Mouse (Mus musculus) v-Abl transformed pro-B cells (cell line): ENCODE data around the gene Ccr1l1.

Experiments used
- in situ Hi-C, 2 experiments: fragments of 400-800 bp; cut with MboI; formaldehyde crosslinking; loops; one replicate each; pipeline ENCODE4 v1.15.1; 2025; ENCODE audit not compliant: unreplicated experiment in 2 of 2

The Ccr1l1 gene

DNA sequence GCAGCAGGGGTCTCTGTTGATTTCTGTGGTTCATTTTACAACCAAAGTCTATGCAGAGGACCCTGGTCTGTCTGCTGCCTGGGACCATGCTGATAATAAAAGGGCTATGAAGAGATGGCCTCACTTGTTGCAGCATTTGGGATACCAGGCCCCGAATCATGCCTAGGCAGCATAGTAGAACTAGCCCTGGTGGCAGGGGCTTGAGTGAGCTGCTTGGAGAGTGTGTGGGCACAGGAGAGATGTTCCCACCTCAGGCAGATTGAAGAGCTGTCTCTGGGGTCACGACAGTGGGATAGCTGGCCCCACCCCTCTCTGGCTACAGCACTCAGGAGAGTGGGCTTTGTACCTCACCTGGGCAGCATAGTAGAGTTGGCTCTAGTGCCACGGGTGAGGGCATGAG lies 47.7 kb downstream of the Ccr1l1 start:
- in situ Hi-C loops: no loop called here

- in situ Hi-C loops: no loop called here
These were observed 48.3 kb downstream of the Ccr1l1 start for GRCm38 (mm10) chr9:123929936-123930335.

DNA sequence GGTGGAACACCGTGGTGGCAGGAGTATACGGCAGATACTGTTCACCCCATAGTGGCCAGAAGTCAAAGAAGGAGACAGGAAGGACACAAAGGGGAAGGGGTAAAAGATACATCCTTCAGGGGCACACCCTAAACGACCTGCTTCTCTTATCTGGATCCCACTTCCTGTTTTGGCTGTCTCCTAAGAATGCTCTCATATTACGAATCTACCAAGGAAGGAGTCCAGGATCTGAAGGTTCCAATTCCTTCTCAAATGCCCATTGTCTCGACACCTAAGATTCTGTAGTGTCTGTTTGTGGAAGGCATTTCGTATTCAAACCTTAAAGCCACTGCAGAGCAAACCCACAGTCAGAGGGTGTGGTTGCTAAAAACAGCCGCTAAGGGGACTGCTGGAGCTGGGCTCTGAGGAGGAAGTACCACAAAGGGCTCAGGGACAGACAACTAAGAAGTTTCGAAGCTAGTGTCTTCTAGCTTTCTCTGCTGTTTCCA lies 49.4 kb downstream of the Ccr1l1 start:
- in situ Hi-C loops: no loop called here

- in situ Hi-C loops: no loop called here
These were observed 50.0 kb downstream of the Ccr1l1 start for GRCm38 (mm10) chr9:123928118-123928758.

DNA sequence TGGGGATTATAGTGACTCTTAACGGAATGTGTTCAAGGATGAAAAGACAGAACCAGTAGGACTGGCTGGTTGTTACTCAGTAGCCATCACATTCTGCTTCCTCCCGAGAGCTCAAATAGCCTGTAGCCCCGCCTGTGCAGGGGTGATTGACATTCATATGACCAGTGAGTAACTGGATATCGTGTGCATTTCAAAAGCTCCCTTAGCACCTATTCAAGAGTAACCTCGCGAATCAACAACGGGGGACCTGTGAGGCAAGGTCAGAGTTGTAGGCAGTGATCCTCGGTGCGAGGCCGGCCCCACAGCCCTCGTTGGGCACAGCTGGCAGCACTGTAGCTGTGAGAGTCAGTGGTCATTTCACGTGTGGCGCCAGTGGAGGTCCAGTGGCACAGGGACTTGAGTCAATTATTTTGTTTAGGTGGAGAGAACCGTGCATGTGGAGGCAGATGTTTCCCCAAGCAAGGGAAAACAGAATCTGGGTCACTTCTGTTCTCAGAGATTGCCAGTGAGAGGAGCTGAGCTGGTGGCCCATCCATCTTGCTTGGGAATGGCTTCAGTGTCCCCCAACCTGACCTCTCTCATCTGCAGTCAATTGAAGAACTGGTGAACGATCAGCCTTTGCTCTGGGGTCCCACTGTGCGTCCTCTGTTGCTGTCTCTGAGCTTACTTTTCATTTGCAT lies 50.8 kb downstream of the Ccr1l1 start:
- in situ Hi-C loops: no loop called here
